Mouse (Mus musculus): ENCODE measurements around the gene Hsp90ab1.

DNA sequence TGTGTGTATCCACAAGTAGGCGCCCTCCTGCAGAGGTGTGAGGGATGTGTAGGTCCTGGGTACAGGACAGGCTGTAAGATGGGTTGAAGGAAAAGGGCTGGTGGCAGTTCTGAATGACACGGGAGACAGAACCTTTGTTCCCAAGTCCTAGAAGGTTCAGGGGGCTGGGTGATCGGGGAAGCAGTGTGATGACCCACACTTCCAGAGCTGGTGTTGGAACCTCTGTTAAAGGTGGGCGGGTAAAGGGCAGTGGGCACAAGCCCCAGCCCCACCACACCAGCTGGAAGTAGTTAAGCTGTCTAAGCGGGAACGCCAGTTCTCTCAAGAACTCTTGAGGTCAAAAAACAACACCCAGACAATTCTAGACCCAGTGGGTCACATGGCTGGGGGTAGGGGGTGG is 17.3 kb upstream of the Hsp90ab1 start:
- TF ChIP-seq POLR2A (IDR thresholded peaks at IDR 0.05; ENCODE audit: low read depth, low read length) (no peak), CTCF (IDR thresholded peaks at IDR 0.05; ENCODE audit: borderline replicate concordance, insufficient read depth, low read length) (no peak)
